Mouse (Mus musculus) ovary, postnatal 14 days (tissue): ENCODE results near the gene Cox15.

Experiments used
- DNase-seq: peaks from one replicate; pipeline ENCODE4 v3.0.0; 2022; ENCODE audit warnings: low spot score

The Cox15 gene

DNA sequence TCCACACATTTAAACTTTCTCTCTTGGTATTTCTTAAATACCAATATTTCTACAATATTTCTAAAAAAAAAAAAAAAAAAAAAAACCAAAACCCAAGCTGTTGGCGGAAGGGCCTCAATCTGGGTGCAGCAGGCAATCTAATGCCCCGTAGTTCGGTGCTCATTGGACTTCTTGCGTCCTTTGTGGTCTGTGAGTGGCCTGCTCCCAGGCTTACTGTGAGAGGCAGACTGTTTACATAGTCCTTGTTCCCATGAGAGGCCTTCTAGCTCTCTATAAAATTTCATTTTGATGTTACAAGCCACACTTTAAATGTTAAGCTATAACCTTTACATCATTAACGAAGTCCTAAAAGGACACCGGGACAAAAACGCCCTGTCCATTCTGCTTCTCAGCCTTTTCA lies 44.6 kb downstream of the Cox15 start:
- DNase-seq, result no peak

DNA sequence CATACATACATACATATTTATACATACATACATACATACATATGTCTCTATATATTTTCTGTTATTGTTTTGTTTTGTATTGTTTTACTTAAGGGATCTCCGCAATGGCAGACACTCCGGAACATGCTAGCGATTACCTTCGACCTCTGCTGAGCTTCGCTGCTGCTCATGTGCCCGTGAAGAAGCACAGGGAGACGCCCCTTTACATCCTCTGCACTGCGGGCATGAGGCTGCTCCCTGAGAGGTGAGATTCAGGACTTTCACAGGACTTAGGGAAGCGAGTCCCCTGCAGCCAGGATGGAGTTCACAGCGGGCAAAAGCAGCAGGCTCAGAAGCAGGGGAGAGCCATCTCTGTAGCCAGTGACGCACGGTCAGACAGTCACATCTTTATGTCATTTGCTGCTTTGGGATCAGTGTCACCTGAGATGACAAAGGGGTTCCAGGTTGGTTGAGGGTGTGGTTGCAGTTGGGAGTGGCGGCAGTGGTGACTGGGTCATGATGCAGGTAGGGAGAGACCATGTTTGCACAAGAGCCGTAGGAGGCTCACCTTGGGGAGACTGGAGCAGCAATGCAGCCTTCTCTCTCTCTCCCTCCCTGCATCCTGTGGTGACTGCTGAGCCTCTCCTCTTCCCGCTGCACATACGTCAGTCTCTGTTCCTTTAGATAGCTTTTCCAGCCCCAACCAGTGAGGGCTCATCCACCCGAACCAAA lies 47.9 kb downstream of the Cox15 start:
- DNase-seq, result no peak

DNA sequence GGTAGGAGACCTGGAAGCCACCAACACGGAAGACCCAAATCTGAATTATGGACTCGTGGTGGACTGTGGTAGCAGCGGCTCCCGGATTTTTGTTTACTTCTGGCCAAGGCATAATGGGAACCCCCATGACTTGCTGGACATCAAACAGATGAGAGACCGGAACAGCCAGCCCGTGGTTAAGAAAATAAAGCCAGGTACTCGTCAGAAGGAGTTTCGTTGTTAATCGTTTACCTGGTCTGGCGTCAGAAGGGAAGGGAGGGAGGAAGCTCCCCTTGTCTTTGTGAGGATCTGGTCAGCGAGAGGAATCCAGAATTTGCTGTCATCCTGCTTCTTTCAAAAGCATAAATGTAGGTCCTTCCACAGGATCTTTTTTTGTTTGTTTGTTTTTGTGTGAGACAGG lies 48.6 kb downstream of the Cox15 start:
- DNase-seq, result no peak

DNA sequence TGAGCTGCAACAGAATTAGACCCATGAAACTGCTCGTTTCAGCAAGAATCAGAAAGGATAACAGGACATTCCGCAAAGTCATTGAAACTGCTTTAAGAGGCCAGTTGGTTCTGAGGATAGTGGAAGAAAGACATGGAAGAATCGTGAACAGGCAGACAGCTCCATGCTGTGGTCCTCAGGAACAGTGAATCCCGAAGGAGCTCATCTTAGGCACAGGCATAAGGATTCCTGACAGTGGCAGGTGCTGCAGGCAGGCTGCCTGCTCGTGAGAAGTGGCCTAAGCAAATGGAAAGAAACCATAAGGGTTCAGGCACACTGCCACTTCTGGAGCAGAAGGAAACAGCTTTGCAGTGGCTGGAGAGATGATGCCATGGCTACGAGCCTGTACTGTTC lies 53.0 kb downstream of the Cox15 start:
- no peak for DNase-seq

DNA sequence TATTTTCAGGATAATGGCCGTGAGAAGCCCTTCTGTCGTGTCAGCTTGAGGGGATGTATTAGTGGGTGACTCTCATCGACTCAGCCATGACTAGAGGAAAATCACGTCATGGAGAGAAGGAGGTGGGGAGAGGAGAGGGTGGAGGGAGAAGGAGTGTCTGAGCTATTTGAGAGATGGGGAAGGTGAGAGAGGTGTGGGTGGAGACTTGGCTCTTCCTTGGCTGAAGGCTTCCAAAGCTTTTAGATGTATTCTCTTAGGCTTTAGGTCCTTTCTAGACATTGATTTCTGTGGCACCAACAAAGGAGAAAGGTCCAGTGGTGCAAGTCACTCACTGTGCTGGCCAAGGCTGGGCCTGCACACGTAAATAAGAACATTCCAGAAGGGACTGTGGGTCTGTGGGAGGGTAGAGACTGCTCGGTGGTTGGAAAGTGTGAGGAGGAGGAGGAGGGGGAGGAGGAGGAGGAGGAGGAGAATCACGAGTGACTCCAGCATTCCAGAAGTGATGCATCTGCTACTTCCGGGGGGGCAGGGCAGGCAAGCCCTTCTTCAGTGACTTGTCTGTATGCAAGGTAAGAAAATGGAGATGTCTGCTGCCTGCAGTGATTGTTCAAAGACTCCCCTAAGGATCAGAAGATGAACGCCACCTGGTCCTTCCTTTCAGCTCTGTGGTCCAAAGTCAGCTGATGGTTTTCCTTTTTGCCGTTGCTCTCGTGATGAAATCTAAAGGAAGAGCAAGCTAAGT lies 53.6 kb downstream of the Cox15 start:
- no peak for DNase-seq

DNA sequence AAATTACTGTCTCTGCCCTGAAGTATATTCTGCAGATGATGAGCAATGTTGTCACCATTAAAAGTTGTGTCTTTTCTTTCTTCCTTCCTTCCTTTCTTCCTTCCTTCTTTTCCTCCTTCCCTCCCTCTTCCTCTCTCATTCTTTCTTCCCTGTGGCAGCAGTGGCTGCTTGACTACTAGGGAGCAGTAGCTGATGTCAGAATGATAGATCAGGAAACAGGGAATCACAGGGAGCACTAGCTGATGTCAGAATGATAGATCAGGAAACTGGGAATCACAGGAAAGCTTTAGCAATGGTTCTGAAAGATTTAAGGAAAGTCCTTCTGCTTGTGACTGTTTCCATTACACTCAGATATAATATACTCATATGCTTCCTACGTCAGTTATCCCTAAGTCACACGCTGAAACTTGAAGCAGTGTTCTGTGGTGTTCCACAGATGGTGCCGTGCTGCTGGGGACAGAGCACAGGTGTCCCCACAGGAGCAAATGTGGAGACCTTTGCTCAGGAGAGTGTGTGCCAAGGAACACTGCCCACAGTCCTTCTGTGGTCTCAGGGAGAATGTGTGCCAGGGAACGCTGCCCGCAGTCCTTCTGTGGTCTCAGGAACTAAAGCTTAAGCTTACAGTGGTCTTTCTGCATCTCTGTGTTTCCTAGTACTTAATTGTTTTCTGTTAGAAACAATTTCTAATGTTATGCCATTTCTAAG lies 55.0 kb downstream of the Cox15 start:
- DNase-seq, result no peak

DNA sequence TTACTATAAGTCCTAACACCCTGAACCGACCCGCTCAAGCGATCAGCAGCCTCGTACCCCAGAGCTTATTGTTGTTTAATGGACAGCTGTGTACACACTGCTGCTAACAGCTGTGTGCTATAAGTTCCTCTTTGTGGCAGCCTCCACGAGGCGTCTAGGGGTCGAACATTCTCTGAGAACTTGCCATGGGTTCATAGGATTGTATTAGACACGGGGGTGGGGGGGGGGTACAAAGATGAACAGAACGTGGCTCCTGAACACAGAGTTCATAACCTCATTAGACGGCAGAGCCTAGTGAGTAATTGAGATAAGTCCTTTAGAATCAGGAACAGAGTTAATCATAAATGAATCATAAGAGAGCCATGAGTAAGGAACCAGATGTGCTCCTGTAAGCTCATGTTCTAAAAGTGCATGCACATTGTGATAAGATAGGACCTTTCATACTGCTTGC lies 57.3 kb downstream of the Cox15 start:
- DNase-seq, result no peak

DNA sequence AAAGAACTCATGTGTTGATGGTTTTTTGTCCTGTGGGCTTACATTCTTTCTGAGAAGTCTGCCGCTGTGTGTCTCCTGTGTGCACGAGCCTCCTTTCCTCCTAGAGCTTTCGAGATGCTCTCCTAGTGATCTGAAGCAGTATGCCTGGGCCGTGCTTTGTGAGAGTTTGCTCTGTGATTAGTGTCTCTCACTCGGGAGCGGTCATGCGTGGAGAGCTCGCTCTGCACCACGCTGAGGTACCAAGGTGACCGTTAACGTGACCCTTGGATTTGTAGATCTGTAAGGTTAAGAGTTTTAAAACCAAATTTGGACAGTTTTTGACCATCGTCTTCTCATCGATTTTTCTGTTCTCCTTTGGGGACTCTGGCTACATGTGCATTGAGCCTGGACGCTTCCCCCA lies 60.0 kb downstream of the Cox15 start:
- no peak for DNase-seq

DNA sequence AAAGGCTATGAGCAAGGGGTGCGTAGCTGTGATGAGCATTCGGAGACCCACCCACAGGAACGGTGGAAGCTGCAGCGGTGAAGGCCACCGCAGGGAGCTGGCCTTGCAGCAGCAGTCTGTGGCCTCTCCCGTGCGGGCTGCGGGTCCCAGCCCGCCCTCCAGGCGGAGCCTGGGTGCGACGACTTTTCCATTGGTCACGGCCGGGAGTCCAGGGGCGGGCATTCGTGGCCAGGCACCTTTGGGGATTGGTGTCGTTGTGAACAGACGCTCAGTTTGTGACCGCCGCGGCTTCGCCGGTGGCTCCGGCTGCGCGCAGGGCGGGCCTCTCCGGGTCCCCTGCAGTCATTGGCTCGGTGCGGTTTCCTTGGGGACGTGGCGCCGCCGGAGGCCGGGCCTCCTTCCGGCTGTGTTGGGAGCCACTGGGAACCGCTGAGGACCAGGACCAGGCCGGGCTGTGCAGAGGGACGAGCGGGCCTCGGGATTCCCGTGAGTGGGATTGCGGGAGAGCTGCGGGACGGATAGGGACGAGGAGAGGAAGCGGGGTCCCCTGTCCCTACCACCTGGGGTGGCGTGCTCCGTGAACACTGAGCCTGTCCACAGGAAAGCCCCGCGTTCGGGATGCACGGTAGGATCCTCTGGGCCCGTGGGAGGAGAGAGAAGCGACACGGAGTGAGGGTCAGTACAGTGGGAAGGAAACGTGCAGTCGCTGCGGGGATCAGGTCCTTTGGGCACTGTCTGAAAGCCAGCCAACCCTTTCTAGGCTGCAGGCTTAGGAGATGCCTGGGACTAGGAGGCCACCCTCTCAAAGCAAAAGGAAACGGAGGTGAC lies 63.2 kb downstream of the Cox15 start, which contains the start of gene Entpd7:
Entpd7 (plus strand) TSS at position 254 of the 828 bp plus-strand sequence.
- DNase-seq, result peak; percentile 88
